Mouse (Mus musculus): Measurements from ENCODE around the gene Gm13693. TPM values are rescaled to one million over a fixed set of nuclear protein-coding genes. Genes with fewer than 3 reads are reported as not detected.
"Not testable (repeated sequence)": the region's sequence is repeated elsewhere in the genome, so short reads cannot be mapped to it uniquely, and the experiment has no call there.

Gm13693 gene
- total RNA-seq (2021): 1.9 and 2.0 TPM in 2 replicates
- long read RNA-seq: 0 reads

DNA sequence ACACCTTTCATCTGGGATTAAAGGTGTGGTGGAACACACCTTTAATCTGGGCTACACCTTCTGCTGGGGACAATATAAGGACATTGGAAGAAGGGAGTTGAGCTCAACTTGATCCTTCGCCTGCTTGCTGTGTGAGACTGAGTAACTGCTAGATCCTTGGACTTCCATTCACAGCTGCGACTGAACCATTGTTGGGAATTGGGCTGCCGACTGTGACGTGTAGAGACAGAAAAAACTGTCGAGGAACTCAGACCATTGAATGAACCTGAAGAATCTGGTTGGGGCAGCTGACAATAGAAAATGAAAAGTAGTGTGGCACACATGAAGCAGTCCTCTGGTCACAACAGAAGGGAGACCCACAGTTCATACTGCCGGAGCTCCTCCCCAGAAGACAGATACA lies at the start of gene Gm13693:
Gm13693 (plus strand) TSS at position 301 of the 400 bp plus-strand sequence.
- not testable (repeated sequence) for DNase-seq

DNA sequence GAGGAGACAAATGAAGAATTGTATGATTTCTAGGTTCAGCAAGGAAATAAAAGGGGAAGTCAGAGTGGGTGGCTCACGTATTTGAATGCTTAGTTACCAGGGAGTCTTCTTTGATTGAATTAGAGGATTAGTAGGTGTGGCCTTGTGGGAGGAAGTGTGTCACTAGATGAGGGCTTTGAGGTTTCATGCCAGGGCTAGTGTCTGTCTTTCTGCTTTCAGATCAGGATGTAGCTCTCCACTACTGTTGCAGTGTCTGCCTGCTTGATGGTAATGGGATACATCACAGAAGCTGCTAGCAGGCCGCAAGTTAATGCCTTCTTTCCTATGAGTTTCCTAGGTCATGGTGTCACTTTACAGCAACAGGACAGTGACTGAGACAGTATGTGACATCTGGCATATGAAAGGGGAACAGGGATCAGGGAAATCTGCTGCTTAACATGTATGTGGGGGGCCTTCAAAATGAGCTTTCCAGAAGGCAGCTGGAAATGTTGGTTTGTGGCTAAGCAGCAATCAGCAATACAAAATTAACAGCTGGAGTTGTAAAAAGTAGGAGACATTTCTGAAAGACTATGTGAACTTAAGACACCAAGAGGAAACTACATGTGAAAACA lies 31.7 kb upstream of the Gm13693 start:
- DNase-seq: no peak

DNA sequence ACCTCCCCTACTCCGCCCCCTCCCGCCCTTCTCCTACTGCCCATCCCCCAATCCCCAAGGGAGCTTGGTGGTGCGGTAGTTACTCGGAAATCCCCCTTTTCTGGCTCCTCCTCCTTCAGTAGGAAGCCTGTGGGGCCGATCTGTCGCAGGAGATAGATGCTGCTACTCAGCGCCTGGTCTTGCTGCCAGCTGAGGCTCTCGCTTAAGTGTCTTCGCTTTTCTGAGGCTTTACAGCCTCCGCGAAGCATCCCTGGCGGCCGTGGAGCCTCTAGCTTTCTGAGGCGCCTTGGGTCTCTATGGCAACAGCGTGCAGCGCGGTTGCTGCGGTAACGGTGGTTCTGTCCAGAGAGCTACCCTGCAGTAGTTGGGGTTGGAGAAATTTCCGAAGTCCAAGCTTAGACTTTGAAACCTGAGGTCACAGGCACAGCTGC lies 20.4 kb upstream of the Gm13693 start, which contains the start of gene Zswim2:
Zswim2 (minus strand) TSS at position 298 of the 431 bp plus-strand sequence.
- no peak for DNase-seq

DNA sequence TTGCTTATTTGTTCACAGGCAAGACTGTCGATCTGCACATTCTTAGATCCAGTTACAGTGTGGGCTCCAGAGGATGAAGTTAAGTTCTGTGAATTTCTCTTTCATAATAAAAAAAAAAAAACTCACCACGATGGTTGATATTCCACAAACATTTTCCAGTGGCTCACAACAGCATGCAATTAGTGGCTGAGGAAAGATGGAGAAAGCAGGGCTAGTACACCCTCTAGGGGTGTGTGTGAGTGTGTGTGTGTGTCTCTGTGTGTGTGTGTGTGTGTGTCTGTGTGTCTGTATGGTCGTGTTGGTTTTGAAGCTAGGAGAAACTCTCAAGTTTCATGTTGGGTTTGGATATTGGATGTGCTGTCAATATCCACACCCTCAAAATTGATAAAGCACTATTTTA lies 19.9 kb upstream of the Gm13693 start:
- DNase-seq: no peak

DNA sequence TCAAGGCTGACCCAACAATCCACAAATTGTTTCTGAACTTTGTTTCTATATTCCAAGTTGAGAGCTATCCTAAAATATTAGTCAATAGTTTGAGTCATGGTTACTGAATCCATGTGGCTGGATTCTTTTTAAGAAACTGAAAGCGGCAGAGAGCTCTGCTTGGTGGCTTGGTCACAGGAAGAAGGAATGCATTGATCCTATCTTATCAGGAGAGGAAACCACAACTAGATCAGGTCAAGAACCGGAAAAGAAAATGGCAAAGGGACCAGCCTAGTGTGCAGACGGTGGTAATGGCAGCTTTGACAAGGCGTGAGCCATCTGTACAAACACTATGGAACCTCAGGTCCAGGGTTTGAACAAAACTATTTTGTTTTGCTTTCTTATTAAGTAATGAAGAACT lies 19.5 kb upstream of the Gm13693 start:
- DNase-seq: no peak

DNA sequence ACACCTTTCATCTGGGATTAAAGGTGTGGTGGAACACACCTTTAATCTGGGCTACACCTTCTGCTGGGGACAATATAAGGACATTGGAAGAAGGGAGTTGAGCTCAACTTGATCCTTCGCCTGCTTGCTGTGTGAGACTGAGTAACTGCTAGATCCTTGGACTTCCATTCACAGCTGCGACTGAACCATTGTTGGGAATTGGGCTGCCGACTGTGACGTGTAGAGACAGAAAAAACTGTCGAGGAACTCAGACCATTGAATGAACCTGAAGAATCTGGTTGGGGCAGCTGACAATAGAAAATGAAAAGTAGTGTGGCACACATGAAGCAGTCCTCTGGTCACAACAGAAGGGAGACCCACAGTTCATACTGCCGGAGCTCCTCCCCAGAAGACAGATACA lies 5.9 kb upstream of the Gm13693 start, which contains the start of gene Gm13698:
Gm13698 (plus strand) TSS at position 301 of the 400 bp plus-strand sequence.
- not testable (repeated sequence) for DNase-seq

DNA sequence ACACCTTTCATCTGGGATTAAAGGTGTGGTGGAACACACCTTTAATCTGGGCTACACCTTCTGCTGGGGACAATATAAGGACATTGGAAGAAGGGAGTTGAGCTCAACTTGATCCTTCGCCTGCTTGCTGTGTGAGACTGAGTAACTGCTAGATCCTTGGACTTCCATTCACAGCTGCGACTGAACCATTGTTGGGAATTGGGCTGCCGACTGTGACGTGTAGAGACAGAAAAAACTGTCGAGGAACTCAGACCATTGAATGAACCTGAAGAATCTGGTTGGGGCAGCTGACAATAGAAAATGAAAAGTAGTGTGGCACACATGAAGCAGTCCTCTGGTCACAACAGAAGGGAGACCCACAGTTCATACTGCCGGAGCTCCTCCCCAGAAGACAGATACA lies 5.7 kb downstream of the Gm13693 start, which contains the start of gene Gm13695:
Gm13695 (plus strand) TSS at position 301 of the 400 bp plus-strand sequence.
- DNase-seq: not testable (repeated sequence)

DNA sequence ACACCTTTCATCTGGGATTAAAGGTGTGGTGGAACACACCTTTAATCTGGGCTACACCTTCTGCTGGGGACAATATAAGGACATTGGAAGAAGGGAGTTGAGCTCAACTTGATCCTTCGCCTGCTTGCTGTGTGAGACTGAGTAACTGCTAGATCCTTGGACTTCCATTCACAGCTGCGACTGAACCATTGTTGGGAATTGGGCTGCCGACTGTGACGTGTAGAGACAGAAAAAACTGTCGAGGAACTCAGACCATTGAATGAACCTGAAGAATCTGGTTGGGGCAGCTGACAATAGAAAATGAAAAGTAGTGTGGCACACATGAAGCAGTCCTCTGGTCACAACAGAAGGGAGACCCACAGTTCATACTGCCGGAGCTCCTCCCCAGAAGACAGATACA lies 11.5 kb downstream of the Gm13693 start, which contains the start of gene Gm13696:
Gm13696 (plus strand) TSS at position 301 of the 400 bp plus-strand sequence.
- DNase-seq: not testable (repeated sequence)

DNA sequence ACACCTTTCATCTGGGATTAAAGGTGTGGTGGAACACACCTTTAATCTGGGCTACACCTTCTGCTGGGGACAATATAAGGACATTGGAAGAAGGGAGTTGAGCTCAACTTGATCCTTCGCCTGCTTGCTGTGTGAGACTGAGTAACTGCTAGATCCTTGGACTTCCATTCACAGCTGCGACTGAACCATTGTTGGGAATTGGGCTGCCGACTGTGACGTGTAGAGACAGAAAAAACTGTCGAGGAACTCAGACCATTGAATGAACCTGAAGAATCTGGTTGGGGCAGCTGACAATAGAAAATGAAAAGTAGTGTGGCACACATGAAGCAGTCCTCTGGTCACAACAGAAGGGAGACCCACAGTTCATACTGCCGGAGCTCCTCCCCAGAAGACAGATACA lies 17.3 kb downstream of the Gm13693 start, which contains the start of gene Gm13694:
Gm13694 (plus strand) TSS at position 301 of the 400 bp plus-strand sequence.
- not testable (repeated sequence) for DNase-seq

DNA sequence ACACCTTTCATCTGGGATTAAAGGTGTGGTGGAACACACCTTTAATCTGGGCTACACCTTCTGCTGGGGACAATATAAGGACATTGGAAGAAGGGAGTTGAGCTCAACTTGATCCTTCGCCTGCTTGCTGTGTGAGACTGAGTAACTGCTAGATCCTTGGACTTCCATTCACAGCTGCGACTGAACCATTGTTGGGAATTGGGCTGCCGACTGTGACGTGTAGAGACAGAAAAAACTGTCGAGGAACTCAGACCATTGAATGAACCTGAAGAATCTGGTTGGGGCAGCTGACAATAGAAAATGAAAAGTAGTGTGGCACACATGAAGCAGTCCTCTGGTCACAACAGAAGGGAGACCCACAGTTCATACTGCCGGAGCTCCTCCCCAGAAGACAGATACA lies 23.1 kb downstream of the Gm13693 start, which contains the start of gene Gm13697:
Gm13697 (plus strand) TSS at position 301 of the 400 bp plus-strand sequence.
- DNase-seq: not testable (repeated sequence)

DNA sequence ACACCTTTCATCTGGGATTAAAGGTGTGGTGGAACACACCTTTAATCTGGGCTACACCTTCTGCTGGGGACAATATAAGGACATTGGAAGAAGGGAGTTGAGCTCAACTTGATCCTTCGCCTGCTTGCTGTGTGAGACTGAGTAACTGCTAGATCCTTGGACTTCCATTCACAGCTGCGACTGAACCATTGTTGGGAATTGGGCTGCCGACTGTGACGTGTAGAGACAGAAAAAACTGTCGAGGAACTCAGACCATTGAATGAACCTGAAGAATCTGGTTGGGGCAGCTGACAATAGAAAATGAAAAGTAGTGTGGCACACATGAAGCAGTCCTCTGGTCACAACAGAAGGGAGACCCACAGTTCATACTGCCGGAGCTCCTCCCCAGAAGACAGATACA lies 28.9 kb downstream of the Gm13693 start, which contains the start of gene Gm13691:
Gm13691 (plus strand) TSS at position 301 of the 400 bp plus-strand sequence.
- DNase-seq: not testable (repeated sequence)

DNA sequence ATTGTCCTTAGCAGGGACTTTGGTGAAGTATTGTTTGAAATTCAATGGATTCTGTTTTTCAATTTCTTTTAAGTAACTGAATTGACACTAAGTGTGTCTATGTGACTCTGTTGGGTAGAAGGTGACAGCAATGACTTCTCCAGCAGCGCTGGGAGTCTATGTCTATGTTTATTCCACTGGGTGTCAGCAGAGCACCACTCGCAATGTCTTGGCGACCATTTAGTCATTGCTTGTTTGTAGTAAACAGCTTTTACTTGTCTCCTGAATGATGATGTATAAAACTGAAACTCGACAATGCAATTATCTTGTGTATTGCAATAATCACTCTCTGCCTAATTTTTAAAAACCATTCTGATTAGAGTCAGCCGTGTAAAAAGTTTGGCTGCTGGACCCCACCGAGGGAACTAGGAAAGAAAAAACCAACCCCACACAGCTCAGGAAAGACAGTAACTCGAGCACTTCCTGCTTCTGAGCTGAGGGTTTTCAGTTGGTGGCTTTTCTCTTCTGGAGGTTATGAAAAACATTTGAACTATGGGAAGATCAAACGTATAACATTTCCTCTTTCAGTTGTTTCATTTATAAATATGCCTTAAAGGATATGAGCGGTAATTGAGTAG lies 32.4 kb downstream of the Gm13693 start:
- not testable (repeated sequence) for DNase-seq

DNA sequence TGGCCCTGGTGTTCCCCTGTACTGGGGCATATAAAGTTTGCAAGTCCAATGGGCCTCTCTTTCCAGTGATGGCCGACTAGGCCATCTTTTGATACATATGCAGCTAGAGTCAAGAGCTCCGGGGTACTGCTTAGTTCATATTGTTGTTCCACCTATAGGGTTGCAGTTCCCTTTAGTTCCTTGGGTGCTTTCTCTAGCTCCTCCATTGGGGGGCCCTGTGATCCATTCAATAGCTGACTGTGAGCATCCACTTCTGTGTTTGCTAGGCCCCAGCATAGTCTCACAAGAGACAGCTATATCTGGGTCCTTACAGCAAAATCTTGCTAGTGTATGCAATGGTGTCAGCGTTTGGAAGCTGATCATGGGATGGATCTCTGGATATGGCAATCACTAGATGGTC lies 33.2 kb downstream of the Gm13693 start:
- DNase-seq: not testable (repeated sequence)

DNA sequence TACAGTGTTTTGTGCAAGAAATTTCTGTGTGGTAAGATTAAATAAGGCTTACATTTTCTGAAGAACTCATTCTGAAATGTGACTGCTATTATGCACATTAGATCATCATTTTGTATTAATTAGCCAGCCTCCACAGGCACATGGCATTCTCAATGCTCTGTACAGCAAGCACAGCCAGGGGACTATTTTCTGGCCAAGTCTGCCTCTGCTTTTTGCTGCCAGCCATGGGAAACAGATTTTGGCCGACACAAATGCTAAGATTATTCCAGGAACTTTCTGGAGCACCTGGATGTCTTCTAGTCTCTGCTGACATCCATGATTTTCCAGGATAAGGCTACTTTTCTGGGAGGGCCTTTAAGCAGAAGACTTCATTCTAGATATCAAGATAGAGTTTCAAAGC lies 47.6 kb downstream of the Gm13693 start:
- no peak for DNase-seq

DNA sequence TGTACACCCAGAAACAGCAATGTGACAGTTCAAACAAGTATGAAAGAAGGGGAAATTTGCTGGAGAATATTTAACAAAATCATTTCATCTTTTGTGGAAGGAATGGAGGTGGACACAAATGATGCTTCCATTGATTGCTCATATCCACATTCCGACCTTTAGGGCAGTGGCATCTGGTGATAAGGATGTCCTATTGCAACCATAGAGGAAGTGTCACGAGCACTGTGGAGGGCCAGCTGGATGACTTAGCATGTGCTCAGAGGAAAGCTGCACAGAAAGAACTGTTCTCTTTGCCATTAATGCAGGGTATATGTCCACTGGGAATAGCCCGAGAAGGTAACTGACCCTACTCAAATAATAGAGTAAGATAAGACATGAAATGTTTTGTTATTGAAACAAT lies 48.5 kb downstream of the Gm13693 start:
- DNase-seq: no peak

Other genes with a start within 250 kb of the Gm13693 start
- gene Itgav, start 237.1 kb upstream of the Gm13693 start, total RNA-seq (2021): 107 and 124 TPM in 2 replicates
- gene Fam171b, start 148.9 kb upstream of the Gm13693 start, total RNA-seq (2021): 3.9 and 5.7 TPM in 2 replicates
- gene Zswim2, start 20.3 kb upstream of the Gm13693 start, total RNA-seq (2021): not detected in 2 replicates
- 1.9 and 2.0 TPM in 2 replicates for gene Gm13698, start 5.8 kb upstream of the Gm13693 start, total RNA-seq (2021)
- not detected in 2 replicates for gene Gm13695, start 5.8 kb downstream of the Gm13693 start, total RNA-seq (2021)
- 1.9 and 2.0 TPM in 2 replicates for gene Gm13696, start 11.6 kb downstream of the Gm13693 start, total RNA-seq (2021)
- gene Gm13694, start 17.4 kb downstream of the Gm13693 start, total RNA-seq (2021): 1.9 and 2.0 TPM in 2 replicates
- gene Gm13697, start 23.2 kb downstream of the Gm13693 start, total RNA-seq (2021): 1.9 and 2.0 TPM in 2 replicates
- gene Gm13691, start 29.1 kb downstream of the Gm13693 start, total RNA-seq (2021): 1.9 and 2.0 TPM in 2 replicates